Mouse (Mus musculus) hindbrain, embryonic 15.5 days (tissue): ENCODE data around the gene Rpl34. TPM values are rescaled to one million over a fixed set of nuclear protein-coding genes. Genes with fewer than 3 reads are reported as not detected.

Experiments
- ATAC-seq: fragments of 200-750 bp; cut with Nextera tagmentation; 2 replicates; pipeline ENCODE4 v1.8.0; 2017; ENCODE audit warnings: low read depth, moderate number of reproducible peaks, moderate TSS enrichment; ENCODE audit not compliant: low FRiP score
- H3K27ac ChIP-seq: fragments of 300-500 bp; sonication (generic); replicated peaks from 2 replicates; pipeline ENCODE4 v1.5.1; 2015; ENCODE audit warnings: mild to moderate bottlenecking, inconsistent platforms
- H3K27me3 ChIP-seq: fragments of 300-500 bp; sonication (generic); 2 replicates; pipeline ENCODE4 v1.6.1; 2015; ENCODE audit warnings: control low read depth, inconsistent platforms
- H3K36me3 ChIP-seq: fragments of 300-500 bp; sonication (generic); 2 replicates; pipeline ENCODE4 v1.6.1; 2015; ENCODE audit warnings: control low read depth, inconsistent platforms
- H3K4me1 ChIP-seq: fragments of 300-500 bp; sonication (generic); replicated peaks from 2 replicates; pipeline ENCODE4 v1.6.1; 2015; ENCODE audit warnings: control low read depth, inconsistent platforms
- H3K4me2 ChIP-seq: fragments of 300-500 bp; sonication (generic); 2 replicates; pipeline ENCODE4 v1.6.1; 2015; ENCODE audit warnings: moderate library complexity, mild to moderate bottlenecking, inconsistent platforms
- H3K4me3 ChIP-seq: fragments of 300-500 bp; sonication (generic); 2 replicates; pipeline ENCODE4 v1.5.1; 2015; ENCODE audit warnings: mild to moderate bottlenecking, inconsistent platforms
- H3K9ac ChIP-seq: fragments of 300-500 bp; sonication (generic); 2 replicates; pipeline ENCODE4 v1.6.1; 2015; ENCODE audit warnings: inconsistent platforms
- H3K9me3 ChIP-seq: fragments of 300-500 bp; sonication (generic); 2 replicates; pipeline ENCODE4 v1.6.1; 2016; ENCODE audit warnings: control low read depth, inconsistent platforms
- WGBS: fragments of 180-500 bp; shearing (Covaris S2); methylation state at CpG from one replicate; pipeline ENCODE4 v1.1.7; 2015; 5-methylcytosine and 5-hydroxymethylcytosine counted together
- polyA plus RNA-seq: library from polyadenylated mRNA; unstranded; fragments of >200 nt; fragmentation: Nextera tagmentation; extraction: Ambion mirVana; gene quantifications from 2 replicates; pipeline ENCODE4 v1.2.1, GENCODE M21; 2015

The Rpl34 gene
- polyA plus RNA-seq, 1 experiment from 2014 or later: 511 TPM

GRCm38 (mm10) chr3:130729472-130730188, 568 bp downstream of the Rpl34 start:
- H3K4me2 ChIP-seq: peak overlapping the region; percentile 61
- peak overlapping the region; percentile 90 for H3K9ac ChIP-seq
- H3K27me3 ChIP-seq: no peaks in the 10 kb centered on the region
- peaks cover 22% of the 10 kb centered on the region for H3K4me1 ChIP-seq
- H3K4me3 ChIP-seq: peak overlapping the region; percentile 81
- no peak; the same call in 1 of the 2 replicates for ATAC-seq
- H3K36me3 ChIP-seq: peaks cover 34% of the 10 kb centered on the region
- no peaks in the 10 kb centered on the region for H3K9me3 ChIP-seq
- under 1% methylated on average over 58 of the region's 58 CpGs for WGBS
- H3K27ac ChIP-seq: peak overlapping the region; percentile 88

- Histone ChIP-seq H3K27me3 (no peaks in the 10 kb centered on the region), H3K9me3 (no peaks in the 10 kb centered on the region), H3K4me1 (peaks cover 22% of the 10 kb centered on the region), H3K27ac (no peak overlapping the region), H3K36me3 (peaks cover 34% of the 10 kb centered on the region), H3K4me3 (no peak overlapping the region), H3K9ac (no peak overlapping the region), H3K4me2 (no peak overlapping the region)
- WGBS: 92% methylated on average over 4 of the region's 4 CpGs
- ATAC-seq: no peak
These were observed 2.5 kb downstream of the Rpl34 start for GRCm38 (mm10) chr3:130727676-130728075.

GRCm38 (mm10) chr3:130727036-130727435, 3.2 kb downstream of the Rpl34 start:
- Histone ChIP-seq H3K27me3 (no peaks in the 10 kb centered on the region), H3K9me3 (no peaks in the 10 kb centered on the region), H3K9ac (no peak overlapping the region), H3K4me3 (no peak overlapping the region), H3K4me2 (no peak overlapping the region), H3K36me3 (peaks cover 34% of the 10 kb centered on the region), H3K4me1 (peaks cover 22% of the 10 kb centered on the region), H3K27ac (no peak overlapping the region)
- ATAC-seq: no peak
- 96% methylated on average over 1 of the region's 1 CpGs for WGBS

GRCm38 (mm10) chr3:130725718-130726117, 4.5 kb downstream of the Rpl34 start:
- Histone ChIP-seq H3K27ac (no peak overlapping the region), H3K36me3 (peaks cover 34% of the 10 kb centered on the region), H3K27me3 (no peaks in the 10 kb centered on the region), H3K4me1 (peaks cover 17% of the 10 kb centered on the region), H3K4me3 (no peak overlapping the region), H3K9ac (no peak overlapping the region), H3K4me2 (no peak overlapping the region), H3K9me3 (no peaks in the 10 kb centered on the region)
- no peak for ATAC-seq
- 66% methylated on average over 2 of the region's 2 CpGs for WGBS

GRCm38 (mm10) chr3:130722733-130723478, 7.3 kb downstream of the Rpl34 start:
- no peak for ATAC-seq
- Histone ChIP-seq H3K4me2 (no peak overlapping the region), H3K9me3 (no peaks in the 10 kb centered on the region), H3K27me3 (no peaks in the 10 kb centered on the region), H3K36me3 (peaks cover 27% of the 10 kb centered on the region), H3K4me3 (no peak overlapping the region), H3K4me1 (peaks cover 2% of the 10 kb centered on the region; the same call in 1 of the 2 replicates), H3K27ac (no peak overlapping the region), H3K9ac (no peak overlapping the region)
- WGBS: 70% methylated on average over 11 of the region's 11 CpGs

GRCm38 (mm10) chr3:130720225-130720624, 10.0 kb downstream of the Rpl34 start:
- H3K27ac ChIP-seq: no peak overlapping the region
- no peaks in the 10 kb centered on the region for H3K4me1 ChIP-seq
- H3K4me2 ChIP-seq: no peak overlapping the region
- no peaks in the 10 kb centered on the region for H3K9me3 ChIP-seq
- ATAC-seq: no peak
- H3K27me3 ChIP-seq: no peaks in the 10 kb centered on the region
- no peak overlapping the region for H3K4me3 ChIP-seq
- no peak overlapping the region for H3K9ac ChIP-seq
- WGBS: 87% methylated on average over 4 of the region's 4 CpGs
- H3K36me3 ChIP-seq: no peaks in the 10 kb centered on the region

- H3K36me3 ChIP-seq: no peaks in the 10 kb centered on the region
- WGBS: 88% methylated on average over 4 of the region's 4 CpGs
- ATAC-seq: no peak
- no peak overlapping the region for H3K4me3 ChIP-seq
- no peaks in the 10 kb centered on the region for H3K4me1 ChIP-seq
- H3K4me2 ChIP-seq: no peak overlapping the region
- no peaks in the 10 kb centered on the region for H3K27me3 ChIP-seq
- H3K27ac ChIP-seq: no peak overlapping the region
- H3K9me3 ChIP-seq: no peaks in the 10 kb centered on the region
- H3K9ac ChIP-seq: no peak overlapping the region
These were observed 11.3 kb downstream of the Rpl34 start for GRCm38 (mm10) chr3:130718871-130719270.

GRCm38 (mm10) chr3:130716555-130716954, 13.6 kb downstream of the Rpl34 start:
- no peaks in the 10 kb centered on the region for H3K9me3 ChIP-seq
- WGBS: 91% methylated on average over 7 of the region's 7 CpGs
- no peaks in the 10 kb centered on the region for H3K36me3 ChIP-seq
- H3K27ac ChIP-seq: no peak overlapping the region
- no peak overlapping the region for H3K4me3 ChIP-seq
- no peak for ATAC-seq
- no peak overlapping the region for H3K9ac ChIP-seq
- no peaks in the 10 kb centered on the region for H3K4me1 ChIP-seq
- H3K4me2 ChIP-seq: no peak overlapping the region
- H3K27me3 ChIP-seq: no peaks in the 10 kb centered on the region

- Histone ChIP-seq H3K4me3 (peak overlapping the region; percentile 35), H3K4me1 (peaks cover 1% of the 10 kb centered on the region), H3K9ac (peak overlapping the region; percentile 40), H3K4me2 (peak overlapping the region; percentile 60), H3K36me3 (no peaks in the 10 kb centered on the region), H3K27me3 (no peaks in the 10 kb centered on the region), H3K27ac (no peak overlapping the region), H3K9me3 (no peaks in the 10 kb centered on the region)
- no peak for ATAC-seq
- 18% methylated on average over 22 of the region's 22 CpGs for WGBS
These were observed 15.2 kb downstream of the Rpl34 start for GRCm38 (mm10) chr3:130714775-130715568.

GRCm38 (mm10) chr3:130712891-130713290, 17.3 kb downstream of the Rpl34 start:
- WGBS: 66% methylated on average over 6 of the region's 6 CpGs
- Histone ChIP-seq H3K4me1 (peaks cover 12% of the 10 kb centered on the region), H3K27me3 (no peaks in the 10 kb centered on the region), H3K36me3 (no peaks in the 10 kb centered on the region), H3K9me3 (no peaks in the 10 kb centered on the region), H3K27ac (no peak overlapping the region), H3K4me3 (no peak overlapping the region), H3K4me2 (no peak overlapping the region), H3K9ac (no peak overlapping the region)
- no peak for ATAC-seq

GRCm38 (mm10) chr3:130710103-130710502, 20.1 kb downstream of the Rpl34 start:
- no peak for ATAC-seq
- H3K4me2 ChIP-seq: peak overlapping the region; percentile 82
- peak overlapping the region; percentile 77; the same call in 1 of the 2 replicates for H3K4me3 ChIP-seq
- H3K9ac ChIP-seq: no peak overlapping the region
- WGBS: 65% methylated on average over 7 of the region's 7 CpGs
- no peaks in the 10 kb centered on the region for H3K27me3 ChIP-seq
- H3K27ac ChIP-seq: no peak overlapping the region
- no peaks in the 10 kb centered on the region for H3K9me3 ChIP-seq
- H3K36me3 ChIP-seq: no peaks in the 10 kb centered on the region
- H3K4me1 ChIP-seq: peaks cover 26% of the 10 kb centered on the region
